Mouse (Mus musculus): Measurements from ENCODE around the gene Rnf8. TPM values are rescaled to one million over a fixed set of nuclear protein-coding genes. Genes with fewer than 3 reads are reported as not detected.

The Rnf8 gene
- polyA plus RNA-seq, 1 experiment: 21.0 TPM

DNA sequence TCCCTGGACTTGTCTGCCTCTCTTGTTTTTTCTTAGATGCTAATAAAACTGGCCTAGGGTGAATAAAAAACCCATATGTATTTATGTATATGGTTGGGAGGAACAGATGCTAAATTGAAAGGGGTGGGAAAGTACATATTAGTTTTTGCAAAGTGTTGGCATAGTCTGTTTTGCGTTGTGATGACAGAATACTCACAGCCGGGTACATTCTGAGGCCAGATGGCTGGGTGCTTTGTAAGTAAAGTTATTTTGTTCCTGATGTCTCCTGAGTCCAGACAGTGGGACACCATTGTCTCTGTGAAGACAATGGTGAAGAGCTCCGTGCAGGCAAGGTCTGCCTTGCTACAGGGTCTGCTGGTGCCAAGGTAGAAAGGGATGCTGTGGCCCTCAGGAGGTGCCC is 29.9 kb upstream of the Rnf8 start:
- H3K27ac ChIP-seq (ENCODE audit: control insufficient read depth, insufficient read depth, low read depth, low read length): no peak overlapping the region
- no peaks in the 10 kb centered on the region for H3K27me3 ChIP-seq (ENCODE audit: control insufficient read depth, insufficient read depth, low read length)
- no peaks in the 10 kb centered on the region for H3K4me1 ChIP-seq (ENCODE audit: control insufficient read depth, insufficient read depth, low read length)
- TF ChIP-seq CTCF (IDR thresholded peaks at IDR 0.05; ENCODE audit: control insufficient read depth, insufficient read depth, insufficient replicate concordance, low read depth, low read length): no peak
- no peak for TF ChIP-seq POLR2A (IDR thresholded peaks at IDR 0.05; ENCODE audit: control insufficient read depth, low read depth, low read length)
- no peak overlapping the region for H3K4me3 ChIP-seq (ENCODE audit: control insufficient read depth, low read depth, low read length)
- peaks cover 2% of the 10 kb centered on the region for H3K36me3 ChIP-seq (ENCODE audit: control insufficient read depth, insufficient read depth, low read length)

DNA sequence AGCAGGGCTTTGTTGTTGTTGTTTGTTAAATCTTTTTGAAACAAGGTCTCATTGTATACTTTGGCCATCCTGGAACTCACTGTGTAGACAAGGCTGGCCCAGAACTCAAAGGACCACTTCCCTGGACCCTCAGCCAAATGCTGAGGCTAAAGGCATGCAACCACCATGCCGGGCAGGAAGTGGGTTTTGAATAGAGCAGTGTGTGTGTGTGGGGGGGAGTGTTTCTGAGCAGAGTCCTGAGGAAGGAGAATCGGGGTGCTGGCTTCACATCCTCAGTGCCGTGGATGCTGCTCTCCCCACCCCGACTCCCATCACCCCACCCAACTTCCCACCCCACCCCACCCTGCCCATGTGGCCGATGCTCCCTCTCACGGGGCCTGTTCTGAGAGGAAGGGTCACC is 29.1 kb upstream of the Rnf8 start:
- Histone ChIP-seq H3K36me3 (ENCODE audit: control insufficient read depth, insufficient read depth, low read length) (peaks cover 2% of the 10 kb centered on the region), H3K4me3 (ENCODE audit: control insufficient read depth, low read depth, low read length) (no peak overlapping the region), H3K27me3 (ENCODE audit: control insufficient read depth, insufficient read depth, low read length) (no peaks in the 10 kb centered on the region), H3K4me1 (ENCODE audit: control insufficient read depth, insufficient read depth, low read length) (no peaks in the 10 kb centered on the region), H3K27ac (ENCODE audit: control insufficient read depth, insufficient read depth, low read depth, low read length) (no peak overlapping the region)
- TF ChIP-seq CTCF (IDR thresholded peaks at IDR 0.05; ENCODE audit: control insufficient read depth, insufficient read depth, insufficient replicate concordance, low read depth, low read length) (no peak), POLR2A (IDR thresholded peaks at IDR 0.05; ENCODE audit: control insufficient read depth, low read depth, low read length) (no peak)

DNA sequence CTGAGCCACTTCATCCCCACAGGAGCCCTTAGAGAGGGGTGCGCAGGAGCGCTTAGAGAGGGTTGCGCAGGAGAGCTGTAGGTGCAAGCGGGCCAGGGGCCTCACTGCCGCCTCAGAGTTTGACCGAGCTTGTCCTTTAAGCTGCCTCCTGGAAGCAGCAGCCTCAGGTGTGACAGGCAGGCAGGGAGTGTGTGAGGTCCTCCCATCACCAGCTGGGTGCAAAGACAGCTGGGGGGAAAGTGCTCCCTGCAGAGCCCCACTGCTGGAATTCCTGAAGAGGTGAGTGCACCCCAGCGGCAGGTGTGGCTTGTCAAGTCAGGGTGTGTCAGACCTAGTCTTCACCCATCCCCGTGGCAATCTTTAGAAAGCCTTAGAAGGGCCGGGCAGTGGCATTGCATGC is 27.7 kb upstream of the Rnf8 start:
- H3K4me3 ChIP-seq (ENCODE audit: control insufficient read depth, low read depth, low read length): no peak overlapping the region
- no peak overlapping the region for H3K27ac ChIP-seq (ENCODE audit: control insufficient read depth, insufficient read depth, low read depth, low read length)
- H3K36me3 ChIP-seq (ENCODE audit: control insufficient read depth, insufficient read depth, low read length): no peaks in the 10 kb centered on the region
- no peaks in the 10 kb centered on the region for H3K4me1 ChIP-seq (ENCODE audit: control insufficient read depth, insufficient read depth, low read length)
- no peak for TF ChIP-seq CTCF (IDR thresholded peaks at IDR 0.05; ENCODE audit: control insufficient read depth, insufficient read depth, insufficient replicate concordance, low read depth, low read length)
- no peak for TF ChIP-seq POLR2A (IDR thresholded peaks at IDR 0.05; ENCODE audit: control insufficient read depth, low read depth, low read length)
- no peaks in the 10 kb centered on the region for H3K27me3 ChIP-seq (ENCODE audit: control insufficient read depth, insufficient read depth, low read length)

DNA sequence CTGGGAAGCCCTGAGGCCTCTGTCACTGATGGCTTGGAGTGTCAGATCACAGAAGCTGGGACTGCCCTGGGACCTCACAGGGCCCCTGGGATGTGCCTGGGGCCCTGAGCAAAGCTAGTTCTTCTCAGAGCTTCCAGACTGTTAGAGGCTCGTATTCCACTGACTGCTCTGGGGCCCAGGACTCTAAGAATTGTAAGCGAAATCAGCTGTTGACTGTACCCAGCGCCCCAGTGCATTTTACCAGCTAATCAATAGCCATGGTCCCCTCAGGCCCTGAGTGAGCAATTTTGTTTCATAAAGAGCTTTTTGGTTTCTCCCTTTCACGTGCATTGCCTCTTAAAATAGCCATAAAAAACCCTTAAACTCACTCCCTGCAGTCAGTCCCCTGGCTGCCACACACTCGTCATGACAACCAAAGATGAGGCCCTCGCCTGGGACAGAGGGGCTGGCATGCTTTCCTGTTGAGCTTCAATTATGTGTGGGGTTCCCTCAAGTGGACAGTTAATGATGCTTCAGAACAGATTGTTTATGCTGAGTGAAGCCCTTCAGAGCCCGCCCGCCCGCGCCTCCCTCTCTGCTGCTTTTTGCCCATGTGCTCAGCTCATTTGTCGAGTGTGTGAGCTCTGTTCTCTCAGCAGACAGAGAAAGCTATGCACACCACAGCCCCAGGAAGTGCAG is 25.2 kb upstream of the Rnf8 start:
- Histone ChIP-seq H3K4me1 (ENCODE audit: control insufficient read depth, insufficient read depth, low read length) (no peaks in the 10 kb centered on the region), H3K4me3 (ENCODE audit: control insufficient read depth, low read depth, low read length) (no peak overlapping the region), H3K27ac (ENCODE audit: control insufficient read depth, insufficient read depth, low read depth, low read length) (no peak overlapping the region), H3K36me3 (ENCODE audit: control insufficient read depth, insufficient read depth, low read length) (peaks cover under 1% of the 10 kb centered on the region; the same call in 1 of the 2 replicates), H3K27me3 (ENCODE audit: control insufficient read depth, insufficient read depth, low read length) (no peaks in the 10 kb centered on the region)
- no peak for TF ChIP-seq CTCF (IDR thresholded peaks at IDR 0.05; ENCODE audit: control insufficient read depth, insufficient read depth, insufficient replicate concordance, low read depth, low read length)
- TF ChIP-seq POLR2A (IDR thresholded peaks at IDR 0.05; ENCODE audit: control insufficient read depth, low read depth, low read length): no peak

DNA sequence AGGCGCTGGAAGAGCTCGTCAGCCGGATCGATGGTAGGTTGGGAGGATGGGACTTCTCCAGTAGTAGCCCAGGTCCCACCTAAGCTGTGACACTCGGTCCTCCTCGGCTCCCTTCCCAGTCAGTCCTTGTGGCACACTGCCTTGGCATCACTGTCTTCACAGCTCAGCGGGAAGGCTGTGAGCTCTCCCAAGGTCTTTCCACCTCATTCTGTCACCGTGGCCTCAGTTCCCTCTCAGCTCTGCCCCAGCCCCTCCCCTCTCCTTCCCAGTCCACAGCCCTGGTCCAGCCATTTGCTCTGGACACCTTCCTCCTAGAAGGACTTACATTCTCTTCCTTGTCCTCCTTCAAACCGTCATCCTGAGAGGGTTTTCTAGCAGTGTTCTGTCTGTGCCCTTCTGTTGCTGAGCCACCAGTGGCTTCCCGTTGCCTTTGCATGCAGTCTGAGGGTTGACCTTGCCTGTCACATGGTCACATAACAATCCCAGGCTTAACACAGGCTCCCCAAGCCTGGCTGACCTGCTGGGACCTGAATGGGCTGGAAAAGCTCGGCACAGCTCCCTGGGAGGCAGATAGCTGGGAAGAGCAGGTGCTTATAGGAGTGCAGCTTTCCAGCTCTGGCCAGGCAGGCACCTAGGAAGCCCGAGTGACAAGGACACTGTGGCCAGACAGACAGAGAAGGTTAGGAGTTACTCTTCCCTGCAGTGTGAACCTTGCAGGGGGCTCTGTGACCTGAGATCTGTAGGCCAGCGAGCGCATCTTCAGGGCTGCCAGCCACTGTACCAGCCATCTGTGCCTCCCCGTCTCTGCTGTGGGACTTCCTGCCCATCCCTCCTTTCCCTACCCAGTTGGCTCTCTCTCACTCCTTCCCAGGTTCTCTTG is 18.5 kb upstream of the Rnf8 start:
- peak overlapping the region; percentile 41 for H3K4me3 ChIP-seq (ENCODE audit: control insufficient read depth, low read depth, low read length)
- H3K4me1 ChIP-seq (ENCODE audit: control insufficient read depth, insufficient read depth, low read length): no peaks in the 10 kb centered on the region
- TF ChIP-seq CTCF (IDR thresholded peaks at IDR 0.05; ENCODE audit: control insufficient read depth, insufficient read depth, insufficient replicate concordance, low read depth, low read length): no peak
- 0 out of 2 replicates have a peak, but pooled peaks have one; percentile 5 for TF ChIP-seq POLR2A (IDR thresholded peaks at IDR 0.05; ENCODE audit: control insufficient read depth, low read depth, low read length)
- H3K27me3 ChIP-seq (ENCODE audit: control insufficient read depth, insufficient read depth, low read length): no peaks in the 10 kb centered on the region
- peaks cover 7% of the 10 kb centered on the region for H3K36me3 ChIP-seq (ENCODE audit: control insufficient read depth, insufficient read depth, low read length)
- no peak overlapping the region for H3K27ac ChIP-seq (ENCODE audit: control insufficient read depth, insufficient read depth, low read depth, low read length)

DNA sequence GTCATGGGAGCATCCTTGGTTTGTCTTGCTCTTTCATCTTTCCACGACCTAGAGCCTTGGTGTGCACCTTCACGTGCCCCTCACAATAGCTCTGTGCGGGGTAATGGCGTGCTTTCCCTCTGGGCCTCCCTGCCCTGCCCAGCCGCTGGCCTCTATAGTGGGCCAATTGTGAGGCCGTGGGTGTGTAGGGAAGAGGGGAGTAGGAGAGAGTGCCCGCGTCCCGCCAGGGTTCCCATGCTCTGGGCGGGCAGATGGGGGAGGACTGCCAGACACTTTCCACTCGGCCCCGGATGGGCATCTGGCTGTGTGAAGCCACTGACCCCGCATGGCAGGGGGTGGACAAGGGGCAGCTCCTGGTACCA is 17.8 kb upstream of the Rnf8 start:
- Histone ChIP-seq H3K4me1 (ENCODE audit: control insufficient read depth, insufficient read depth, low read length) (no peaks in the 10 kb centered on the region), H3K27me3 (ENCODE audit: control insufficient read depth, insufficient read depth, low read length) (no peaks in the 10 kb centered on the region), H3K36me3 (ENCODE audit: control insufficient read depth, insufficient read depth, low read length) (peaks cover 7% of the 10 kb centered on the region), H3K4me3 (ENCODE audit: control insufficient read depth, low read depth, low read length) (peak overlapping the region; percentile 41), H3K27ac (ENCODE audit: control insufficient read depth, insufficient read depth, low read depth, low read length) (no peak overlapping the region)
- no peak for TF ChIP-seq POLR2A (IDR thresholded peaks at IDR 0.05; ENCODE audit: control insufficient read depth, low read depth, low read length)
- TF ChIP-seq CTCF (IDR thresholded peaks at IDR 0.05; ENCODE audit: control insufficient read depth, insufficient read depth, insufficient replicate concordance, low read depth, low read length): no peak

DNA sequence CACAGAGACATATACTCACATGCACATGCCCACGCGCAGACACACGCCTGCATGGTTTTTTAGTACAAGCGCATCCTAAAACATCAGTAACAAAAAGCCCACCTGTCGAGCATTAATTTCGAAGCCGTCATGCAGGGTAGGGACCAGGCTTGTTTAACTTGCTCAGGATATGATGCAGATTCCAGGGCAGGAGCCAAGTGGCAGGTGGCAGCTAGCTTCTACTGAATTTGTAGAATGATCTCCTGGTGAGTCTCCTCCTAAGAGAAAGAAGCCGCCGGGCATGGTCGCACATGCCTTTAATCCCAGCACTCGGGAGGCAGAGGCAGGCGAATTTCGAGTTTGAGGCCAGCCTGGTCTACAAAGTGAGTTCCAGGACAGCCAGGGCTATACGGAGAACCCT is 15.5 kb upstream of the Rnf8 start:
- no peaks in the 10 kb centered on the region for H3K4me1 ChIP-seq (ENCODE audit: control insufficient read depth, insufficient read depth, low read length)
- H3K4me3 ChIP-seq (ENCODE audit: control insufficient read depth, low read depth, low read length): no peak overlapping the region
- no peak overlapping the region for H3K27ac ChIP-seq (ENCODE audit: control insufficient read depth, insufficient read depth, low read depth, low read length)
- no peak for TF ChIP-seq POLR2A (IDR thresholded peaks at IDR 0.05; ENCODE audit: control insufficient read depth, low read depth, low read length)
- TF ChIP-seq CTCF (IDR thresholded peaks at IDR 0.05; ENCODE audit: control insufficient read depth, insufficient read depth, insufficient replicate concordance, low read depth, low read length): no peak
- no peaks in the 10 kb centered on the region for H3K27me3 ChIP-seq (ENCODE audit: control insufficient read depth, insufficient read depth, low read length)
- H3K36me3 ChIP-seq (ENCODE audit: control insufficient read depth, insufficient read depth, low read length): peaks cover 9% of the 10 kb centered on the region
